Mouse (Mus musculus): ENCODE data around the gene Arih2. TPM values are rescaled to one million over a fixed set of nuclear protein-coding genes. Genes with fewer than 3 reads are reported as not detected.

Gene Arih2
- polyA plus RNA-seq, 1 experiment from 2014 or later = 45.3 TPM

DNA sequence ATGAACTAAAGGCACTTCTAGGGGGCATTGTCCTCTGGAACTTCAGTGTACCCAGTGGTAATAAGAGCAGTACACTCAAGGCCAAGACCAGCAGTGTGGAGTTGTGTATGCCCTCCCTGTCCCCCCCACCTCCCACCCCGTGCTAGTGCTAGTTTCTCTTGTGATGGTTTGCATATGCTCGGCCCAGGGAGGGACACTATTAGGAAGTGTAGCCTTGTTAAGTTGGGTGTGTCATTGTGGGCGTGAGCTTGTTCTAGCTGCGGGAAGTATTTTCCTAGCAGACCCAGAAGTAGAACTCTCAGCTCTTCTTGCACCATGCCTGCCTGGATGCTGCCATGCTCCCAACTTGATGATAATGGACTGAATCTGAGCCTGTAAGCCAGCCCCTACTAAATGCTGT lies 47.2 kb downstream of the Arih2 start:
- no peaks in the 10 kb centered on the region for H3K27me3 ChIP-seq (ENCODE audit: control insufficient read depth, insufficient read depth, low read length)
- H3K4me1 ChIP-seq (ENCODE audit: control insufficient read depth, insufficient read depth, low read length) = no peaks in the 10 kb centered on the region
- no peaks in the 10 kb centered on the region for H3K9me3 ChIP-seq (ENCODE audit: control insufficient read depth, low read length)
- H3K9ac ChIP-seq (replicated peaks; ENCODE audit: low read length) = no peak overlapping the region
- DNase-seq (no peak), ATAC-seq (ENCODE audit: low FRiP score, low TSS enrichment) (no peak)
- H3K4me2 ChIP-seq (ENCODE audit: low read length) = no peak overlapping the region
- H3K36me3 ChIP-seq (ENCODE audit: control insufficient read depth, insufficient read depth, low read length) = peaks cover 41% of the 10 kb centered on the region
- no peak overlapping the region for H3K27ac ChIP-seq (replicated peaks; ENCODE audit: low read depth, low read length)
- WGBS = 91% methylated on average over 4 of the region's 4 CpGs
- no peak overlapping the region for H3K4me3 ChIP-seq (replicated peaks; ENCODE audit: low read depth, low read length)

- Histone ChIP-seq H3K9me3 (ENCODE audit: control insufficient read depth, low read length) (no peaks in the 10 kb centered on the region), H3K27me3 (ENCODE audit: control insufficient read depth, insufficient read depth, low read length) (no peaks in the 10 kb centered on the region), H3K4me1 (ENCODE audit: control insufficient read depth, insufficient read depth, low read length) (peaks cover 10% of the 10 kb centered on the region; the same call in 1 of the 2 replicates), H3K4me3 (replicated peaks; ENCODE audit: low read depth, low read length) (no peak overlapping the region), H3K4me2 (ENCODE audit: low read length) (no peak overlapping the region), H3K36me3 (ENCODE audit: control insufficient read depth, insufficient read depth, low read length) (peaks cover 27% of the 10 kb centered on the region), H3K27ac (replicated peaks; ENCODE audit: low read depth, low read length) (no peak overlapping the region), H3K9ac (replicated peaks; ENCODE audit: low read length) (no peak overlapping the region)
- ATAC-seq (ENCODE audit: low FRiP score, low TSS enrichment) = no peak
- 70% methylated on average over 2 of the region's 2 CpGs for WGBS
- DNase-seq = no peak
Measured at GRCm38 (mm10) chr9:108600011-108600410, 49.2 kb downstream of the Arih2 start.

GRCm38 (mm10) chr9:108599021-108599566 lies 50.1 kb downstream of the Arih2 start:
- Histone ChIP-seq H3K27ac (replicated peaks; ENCODE audit: low read depth, low read length) (no peak overlapping the region), H3K36me3 (ENCODE audit: control insufficient read depth, insufficient read depth, low read length) (peaks cover 19% of the 10 kb centered on the region), H3K9me3 (ENCODE audit: control insufficient read depth, low read length) (no peaks in the 10 kb centered on the region), H3K4me1 (ENCODE audit: control insufficient read depth, insufficient read depth, low read length) (peaks cover 10% of the 10 kb centered on the region; the same call in 1 of the 2 replicates), H3K9ac (replicated peaks; ENCODE audit: low read length) (no peak overlapping the region), H3K4me3 (replicated peaks; ENCODE audit: low read depth, low read length) (no peak overlapping the region), H3K4me2 (ENCODE audit: low read length) (no peak overlapping the region), H3K27me3 (ENCODE audit: control insufficient read depth, insufficient read depth, low read length) (no peaks in the 10 kb centered on the region)
- 74% methylated on average over 4 of the region's 4 CpGs for WGBS
- peak; percentile 72 for DNase-seq
- no peak for ATAC-seq (ENCODE audit: low FRiP score, low TSS enrichment)

DNA sequence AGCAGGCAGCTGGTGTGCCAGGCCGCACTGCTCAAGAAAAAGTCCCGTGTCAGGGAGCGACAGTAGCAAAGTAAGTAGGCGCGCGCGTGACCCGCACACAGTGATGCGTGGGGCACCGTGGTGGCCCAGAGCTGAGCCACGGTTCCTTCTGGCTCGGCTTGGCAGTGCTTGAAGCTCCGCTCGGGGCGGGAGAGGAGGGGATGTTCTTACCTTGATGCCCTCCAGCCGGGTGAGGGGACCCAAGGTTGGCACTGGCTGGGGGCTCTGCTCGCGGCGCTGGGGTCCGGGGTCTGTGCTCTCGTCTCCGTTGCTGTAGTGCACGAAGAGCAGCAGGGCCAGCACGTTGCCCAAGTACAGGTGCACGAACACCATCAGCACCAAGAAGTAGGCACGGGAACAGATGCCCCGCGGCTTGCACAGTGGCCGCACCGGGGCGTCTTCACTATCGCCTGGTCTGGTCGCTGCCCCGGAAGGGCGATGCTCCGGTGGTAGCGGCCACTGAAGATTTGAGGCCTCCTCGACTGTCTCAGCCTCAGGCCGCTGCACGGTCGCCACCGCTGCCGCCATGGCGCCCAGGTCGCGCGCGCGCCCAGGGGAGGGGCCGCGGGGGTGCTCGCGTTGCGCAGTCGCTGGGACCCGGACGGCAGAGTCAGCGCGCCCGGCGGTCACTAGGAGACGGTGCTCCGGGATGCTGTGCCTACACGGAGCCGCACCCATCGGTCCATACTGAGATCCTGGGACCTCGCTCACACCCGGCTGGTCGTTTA lies 52.0 kb downstream of the Arih2 start, which contains the start of gene P4htm:
P4htm (minus strand) TSS at position 670 of the 767 bp plus-strand sequence.
- Histone ChIP-seq H3K9ac (replicated peaks; ENCODE audit: low read length) (peak within 1 kb of the TSS; percentile 81), H3K4me1 (ENCODE audit: control insufficient read depth, insufficient read depth, low read length) (peaks cover 10% of the 10 kb centered on the region; the same call in 1 of the 2 replicates), H3K4me2 (ENCODE audit: low read length) (peak within 1 kb of the TSS; percentile 91), H3K36me3 (ENCODE audit: control insufficient read depth, insufficient read depth, low read length) (no peaks in the 10 kb centered on the region), H3K9me3 (ENCODE audit: control insufficient read depth, low read length) (no peaks in the 10 kb centered on the region), H3K27ac (replicated peaks; ENCODE audit: low read depth, low read length) (peak within 1 kb of the TSS; percentile 78), H3K4me3 (replicated peaks; ENCODE audit: low read depth, low read length) (peak within 1 kb of the TSS; percentile 68), H3K27me3 (ENCODE audit: control insufficient read depth, insufficient read depth, low read length) (no peaks in the 10 kb centered on the region)
- ATAC-seq (ENCODE audit: low FRiP score, low TSS enrichment) (peak; percentile 86), DNase-seq (peak; percentile 88)
- WGBS = 2% methylated on average over 61 of the region's 69 CpGs

GRCm38 (mm10) chr9:108594354-108594753 lies 54.8 kb downstream of the Arih2 start:
- no peak overlapping the region for H3K27ac ChIP-seq (replicated peaks; ENCODE audit: low read depth, low read length)
- H3K9me3 ChIP-seq (ENCODE audit: control insufficient read depth, low read length) = no peaks in the 10 kb centered on the region
- H3K9ac ChIP-seq (replicated peaks; ENCODE audit: low read length) = no peak overlapping the region
- no peaks in the 10 kb centered on the region for H3K27me3 ChIP-seq (ENCODE audit: control insufficient read depth, insufficient read depth, low read length)
- H3K4me2 ChIP-seq (ENCODE audit: low read length) = no peak overlapping the region
- peaks cover 15% of the 10 kb centered on the region for H3K4me1 ChIP-seq (ENCODE audit: control insufficient read depth, insufficient read depth, low read length)
- ATAC-seq (ENCODE audit: low FRiP score, low TSS enrichment) = no peak
- 90% methylated on average over 3 of the region's 3 CpGs for WGBS
- H3K36me3 ChIP-seq (ENCODE audit: control insufficient read depth, insufficient read depth, low read length) = no peaks in the 10 kb centered on the region
- no peak for DNase-seq
- no peak overlapping the region for H3K4me3 ChIP-seq (replicated peaks; ENCODE audit: low read depth, low read length)

- H3K4me2 ChIP-seq (ENCODE audit: low read length) = no peak overlapping the region
- ATAC-seq (ENCODE audit: low FRiP score, low TSS enrichment) (no peak), DNase-seq (no peak)
- H3K36me3 ChIP-seq (ENCODE audit: control insufficient read depth, insufficient read depth, low read length) = no peaks in the 10 kb centered on the region
- H3K27me3 ChIP-seq (ENCODE audit: control insufficient read depth, insufficient read depth, low read length) = no peaks in the 10 kb centered on the region
- no peak overlapping the region for H3K9ac ChIP-seq (replicated peaks; ENCODE audit: low read length)
- WGBS = 85% methylated on average over 4 of the region's 4 CpGs
- peaks cover 37% of the 10 kb centered on the region for H3K4me1 ChIP-seq (ENCODE audit: control insufficient read depth, insufficient read depth, low read length)
- H3K9me3 ChIP-seq (ENCODE audit: control insufficient read depth, low read length) = no peaks in the 10 kb centered on the region
- no peak overlapping the region for H3K27ac ChIP-seq (replicated peaks; ENCODE audit: low read depth, low read length)
- no peak overlapping the region for H3K4me3 ChIP-seq (replicated peaks; ENCODE audit: low read depth, low read length)
Measured at GRCm38 (mm10) chr9:108591462-108591861, 57.7 kb downstream of the Arih2 start.

DNA sequence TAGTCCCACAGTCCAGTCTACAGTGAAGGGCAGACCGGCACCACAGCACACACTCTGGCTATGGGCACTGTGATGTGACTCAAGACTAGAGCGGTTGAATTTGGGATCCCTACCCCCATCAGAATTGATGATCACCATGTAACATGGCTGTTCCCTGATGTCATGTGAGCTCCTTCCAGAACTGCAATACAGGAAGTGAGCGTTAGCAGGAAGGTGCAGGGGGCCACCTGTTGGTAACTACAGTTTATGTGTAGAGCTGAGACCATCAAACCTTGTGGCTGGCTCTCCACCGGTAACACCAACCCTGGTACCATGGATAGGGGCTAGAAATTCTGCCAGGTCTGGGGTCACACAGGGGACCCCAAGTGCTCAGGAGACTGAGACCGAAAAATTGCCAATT lies 60.0 kb downstream of the Arih2 start:
- no peak overlapping the region for H3K9ac ChIP-seq (replicated peaks; ENCODE audit: low read length)
- WGBS = 70% methylated on average over 5 of the region's 5 CpGs
- peaks cover 37% of the 10 kb centered on the region for H3K4me1 ChIP-seq (ENCODE audit: control insufficient read depth, insufficient read depth, low read length)

DNA sequence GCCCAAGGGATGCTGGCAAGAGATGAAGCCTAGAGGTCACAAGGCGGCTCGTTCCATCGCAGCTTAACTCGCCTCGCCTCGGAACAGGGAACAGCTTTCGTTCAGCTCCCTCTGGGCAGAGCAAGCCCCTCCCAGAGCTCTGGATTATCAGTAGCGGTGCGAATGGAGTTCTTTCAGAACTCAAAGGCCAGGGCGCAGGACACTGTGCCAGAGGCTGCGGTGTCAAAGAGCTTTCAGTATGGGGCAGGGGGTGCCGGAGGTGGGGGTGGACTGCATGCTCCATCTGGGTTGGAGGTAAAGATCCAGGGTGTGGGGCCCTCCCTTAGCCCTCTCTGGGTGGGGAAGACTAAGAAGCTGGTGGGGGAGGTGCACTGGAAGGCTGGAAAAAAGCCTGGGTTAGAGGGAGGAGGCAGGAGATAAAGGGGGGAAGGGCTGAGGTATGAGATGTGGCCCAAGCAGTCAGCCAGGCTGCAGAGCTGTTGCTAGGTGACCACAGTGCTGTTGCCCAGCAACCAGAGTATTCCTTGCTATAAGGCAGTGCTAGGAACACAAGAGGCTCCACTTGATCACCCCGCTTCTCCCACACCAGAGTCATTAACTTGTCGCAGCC lies 61.5 kb downstream of the Arih2 start:
- Histone ChIP-seq H3K4me3 (replicated peaks; ENCODE audit: low read depth, low read length) (peak overlapping the region; percentile 6), H3K27me3 (ENCODE audit: control insufficient read depth, insufficient read depth, low read length) (no peaks in the 10 kb centered on the region), H3K9ac (replicated peaks; ENCODE audit: low read length) (peak overlapping the region; percentile 37; the same call in 1 of the 2 replicates), H3K27ac (replicated peaks; ENCODE audit: low read depth, low read length) (peak overlapping the region; percentile 97), H3K4me1 (ENCODE audit: control insufficient read depth, insufficient read depth, low read length) (peaks cover 37% of the 10 kb centered on the region), H3K36me3 (ENCODE audit: control insufficient read depth, insufficient read depth, low read length) (peaks cover 4% of the 10 kb centered on the region), H3K9me3 (ENCODE audit: control insufficient read depth, low read length) (no peaks in the 10 kb centered on the region), H3K4me2 (ENCODE audit: low read length) (peak overlapping the region; percentile 50)
- WGBS = 2% methylated on average over 14 of the region's 14 CpGs
- peak; percentile 96 for DNase-seq
- peak; percentile 95 for ATAC-seq (ENCODE audit: low FRiP score, low TSS enrichment)

More for the DNA sequence above, 60.0 kb downstream of the Arih2 start:
- no peaks in the 10 kb centered on the region for H3K36me3 ChIP-seq (ENCODE audit: control insufficient read depth, insufficient read depth, low read length)
- H3K27me3 ChIP-seq (ENCODE audit: control insufficient read depth, insufficient read depth, low read length) = no peaks in the 10 kb centered on the region
- ATAC-seq (ENCODE audit: low FRiP score, low TSS enrichment) = no peak
- H3K4me3 ChIP-seq (replicated peaks; ENCODE audit: low read depth, low read length) = no peak overlapping the region
- H3K27ac ChIP-seq (replicated peaks; ENCODE audit: low read depth, low read length) = peak overlapping the region; percentile 97
- H3K4me2 ChIP-seq (ENCODE audit: low read length) = no peak overlapping the region
- DNase-seq = peak; percentile 72
- H3K9me3 ChIP-seq (ENCODE audit: control insufficient read depth, low read length) = no peaks in the 10 kb centered on the region
